Mouse (Mus musculus) intestine, embryonic 16.5 days (tissue): ENCODE results near the gene H2-Oa. TPM values are rescaled to one million over a fixed set of nuclear protein-coding genes. Genes with fewer than 3 reads are reported as not detected.

Source experiments
- ATAC-seq: fragments of 200-750 bp; cut with Nextera tagmentation; 2 replicates; pipeline ENCODE4 v1.8.0; 2017; ENCODE audit warnings: moderate TSS enrichment, moderate library complexity
- H3K27ac ChIP-seq: fragments of 300-500 bp; sonication (generic); 2 replicates; pipeline ENCODE4 v1.5.1; 2014; ENCODE audit warnings: mild to moderate bottlenecking, low read length
- H3K27me3 ChIP-seq: fragments of 300-500 bp; sonication (generic); replicated peaks from 2 replicates; pipeline ENCODE4 v1.6.1; 2014; ENCODE audit warnings: low read length, control low read depth, mixed read lengths; ENCODE audit not compliant: control insufficient read depth, insufficient read depth
- H3K36me3 ChIP-seq: fragments of 300-500 bp; sonication (generic); 2 replicates; pipeline ENCODE4 v1.6.1; 2014; ENCODE audit warnings: low read length, control low read depth; ENCODE audit not compliant: control insufficient read depth, insufficient read depth
- H3K4me1 ChIP-seq: fragments of 300-500 bp; sonication (generic); 2 replicates; pipeline ENCODE4 v1.6.1; 2014; ENCODE audit warnings: low read length, control low read depth, mixed read lengths; ENCODE audit not compliant: control insufficient read depth, insufficient read depth
- H3K4me2 ChIP-seq: fragments of 300-500 bp; sonication (generic); 2 replicates; pipeline ENCODE4 v1.6.1; 2014; ENCODE audit warnings: low read depth, low read length, control low read depth
- H3K4me3 ChIP-seq: fragments of 300-500 bp; sonication (generic); 2 replicates; pipeline ENCODE4 v1.5.1; 2014; ENCODE audit warnings: mild to moderate bottlenecking, low read length
- H3K9ac ChIP-seq: fragments of 300-500 bp; sonication (generic); 2 replicates; pipeline ENCODE4 v1.6.1; 2014; ENCODE audit warnings: low read depth, low read length
- H3K9me3 ChIP-seq: fragments of 300-500 bp; sonication (generic); 2 replicates; pipeline ENCODE4 v1.6.1; 2016; ENCODE audit warnings: low read length, control low read depth; ENCODE audit not compliant: control insufficient read depth
- WGBS: fragments of 180-500 bp; shearing (Covaris S2); extraction: QIAGEN DNeasy Blood & Tissue Kit; methylation state at CpG from one replicate; pipeline ENCODE4 v1.1.7; 2014; 5-methylcytosine and 5-hydroxymethylcytosine counted together
- polyA plus RNA-seq: library from polyadenylated mRNA; unstranded; fragments of >200 nt; fragmentation: Nextera tagmentation; extraction: Ambion mirVana; gene quantifications from 2 replicates; pipeline ENCODE4 v1.2.1, GENCODE M21; 2015

H2-Oa gene
- polyA plus RNA-seq, 1 experiment from 2014 or later = 0.95 TPM

DNA sequence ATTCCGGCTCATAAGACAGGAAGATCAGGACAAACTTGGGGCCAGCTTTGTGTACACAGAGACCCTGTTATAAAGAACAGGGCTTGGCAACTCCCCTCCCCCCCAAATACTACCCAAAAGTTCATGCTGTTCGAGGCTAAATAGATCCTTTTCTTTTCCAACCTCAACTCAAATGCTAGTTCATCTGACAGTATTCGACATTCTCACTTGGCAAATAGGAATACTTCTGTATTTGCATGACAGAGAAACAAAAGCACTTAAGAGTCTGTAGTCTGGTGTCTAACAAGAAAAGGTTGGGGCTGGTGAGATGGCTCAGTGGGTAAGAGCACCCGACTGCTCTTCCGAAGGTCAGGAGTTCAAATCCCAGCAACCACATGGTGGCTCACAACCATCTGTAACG lies 16.3 kb downstream of the H2-Oa start:
- H3K4me3 ChIP-seq = no peak overlapping the region
- 72% methylated on average over 5 of the region's 6 CpGs for WGBS
- H3K36me3 ChIP-seq = peaks cover 20% of the 10 kb centered on the region

DNA sequence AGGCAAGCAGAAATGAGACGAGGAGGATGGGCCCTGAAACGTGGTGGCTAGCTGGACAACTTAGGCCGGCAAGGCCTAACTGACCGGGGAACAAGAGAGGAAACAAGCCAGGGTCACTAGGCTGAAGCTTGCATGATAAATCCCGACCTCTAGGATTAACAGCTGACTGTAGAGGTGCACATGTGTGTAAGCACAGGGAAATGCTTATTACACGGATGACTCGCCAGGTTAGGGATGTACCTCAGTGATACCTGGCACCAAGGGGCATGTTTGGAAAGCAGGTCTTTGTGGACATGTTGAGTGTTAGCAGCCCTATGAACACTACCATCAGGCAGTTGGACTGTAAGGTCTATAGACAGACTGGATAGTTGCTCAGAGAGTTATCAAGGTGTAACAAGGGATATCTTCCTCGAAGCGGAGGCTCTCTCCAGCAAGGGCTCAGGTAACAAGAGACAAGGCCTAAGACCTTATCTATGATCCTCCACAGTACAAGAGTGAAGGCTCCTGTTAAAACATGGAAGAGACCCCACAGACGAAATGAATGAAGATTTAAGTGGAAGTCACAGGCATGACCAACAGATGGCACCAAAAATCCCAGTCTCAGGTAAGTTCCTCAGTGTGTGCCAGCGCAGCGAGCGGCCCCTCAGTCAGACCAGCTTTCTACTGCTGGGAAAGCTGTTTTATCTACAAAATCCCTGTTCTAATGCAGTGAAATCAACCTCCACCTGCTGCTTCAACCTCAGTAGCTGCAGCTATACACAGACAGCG lies 17.1 kb downstream of the H2-Oa start:
- Histone ChIP-seq H3K4me1 (no peaks in the 10 kb centered on the region), H3K4me2 (no peak overlapping the region), H3K9ac (no peak overlapping the region), H3K9me3 (no peaks in the 10 kb centered on the region), H3K27ac (no peak overlapping the region), H3K36me3 (peaks cover 27% of the 10 kb centered on the region), H3K27me3 (no peaks in the 10 kb centered on the region), H3K4me3 (no peak overlapping the region)
- peak; percentile 27; the same call in 1 of the 2 replicates for ATAC-seq
- 77% methylated on average over 14 of the region's 14 CpGs for WGBS

More for the DNA sequence above, 16.3 kb downstream of the H2-Oa start:
- H3K27ac ChIP-seq = no peak overlapping the region
- no peak overlapping the region for H3K9ac ChIP-seq
- no peaks in the 10 kb centered on the region for H3K27me3 ChIP-seq
- no peaks in the 10 kb centered on the region for H3K4me1 ChIP-seq
- H3K9me3 ChIP-seq = no peaks in the 10 kb centered on the region
- no peak for ATAC-seq
- H3K4me2 ChIP-seq = no peak overlapping the region

DNA sequence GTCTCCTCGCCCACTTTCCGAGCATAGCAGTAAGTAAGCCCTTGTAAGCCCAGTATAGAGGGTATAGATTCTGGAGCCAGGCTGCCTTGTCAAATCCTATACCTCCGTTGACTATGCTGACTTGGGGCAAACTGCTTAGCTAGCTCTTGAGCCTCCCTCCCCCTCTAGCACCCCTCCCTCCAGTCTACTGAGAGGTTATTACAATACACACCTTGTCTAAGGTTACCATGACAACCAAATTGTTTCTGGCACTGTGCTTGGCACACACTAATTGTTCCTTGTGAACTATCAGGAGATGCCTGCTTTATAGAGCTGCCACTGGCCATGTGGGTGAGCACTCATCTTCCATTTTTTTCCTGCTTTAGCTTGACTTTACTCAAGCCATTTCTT lies 17.7 kb downstream of the H2-Oa start:
- no peak overlapping the region for H3K27ac ChIP-seq
- no peaks in the 10 kb centered on the region for H3K27me3 ChIP-seq
- H3K4me3 ChIP-seq = no peak overlapping the region
- H3K36me3 ChIP-seq = peaks cover 31% of the 10 kb centered on the region
- H3K9me3 ChIP-seq = no peaks in the 10 kb centered on the region
- peak; percentile 47 for ATAC-seq
- H3K9ac ChIP-seq = no peak overlapping the region
- WGBS = 73% methylated on average over 3 of the region's 3 CpGs
- H3K4me1 ChIP-seq = peaks cover 2% of the 10 kb centered on the region; the same call in 1 of the 2 replicates
- H3K4me2 ChIP-seq = no peak overlapping the region

GRCm38 (mm10) chr17:34110309-34110708 lies 18.2 kb downstream of the H2-Oa start:
- Histone ChIP-seq H3K4me3 (no peak overlapping the region), H3K27ac (no peak overlapping the region)
- WGBS = 59% methylated on average over 8 of the region's 8 CpGs

GRCm38 (mm10) chr17:34114114-34114513 lies 22.0 kb downstream of the H2-Oa start:
- H3K27ac ChIP-seq = no peak overlapping the region
- WGBS = 91% methylated on average over 7 of the region's 7 CpGs
- peaks cover 19% of the 10 kb centered on the region for H3K4me1 ChIP-seq
- H3K9ac ChIP-seq = no peak overlapping the region
- H3K9me3 ChIP-seq = no peaks in the 10 kb centered on the region
- peaks cover 64% of the 10 kb centered on the region for H3K36me3 ChIP-seq
- no peak overlapping the region for H3K4me2 ChIP-seq
- H3K27me3 ChIP-seq = no peaks in the 10 kb centered on the region
- no peak overlapping the region for H3K4me3 ChIP-seq
- no peak for ATAC-seq

More at GRCm38 (mm10) chr17:34110309-34110708, 18.2 kb downstream of the H2-Oa start:
- H3K9me3 ChIP-seq = no peaks in the 10 kb centered on the region
- H3K36me3 ChIP-seq = peaks cover 36% of the 10 kb centered on the region
- peak; percentile 26; the same call in 1 of the 2 replicates for ATAC-seq
- no peaks in the 10 kb centered on the region for H3K27me3 ChIP-seq
- H3K4me1 ChIP-seq = peaks cover 3% of the 10 kb centered on the region; the same call in 1 of the 2 replicates
- H3K4me2 ChIP-seq = no peak overlapping the region
- H3K9ac ChIP-seq = no peak overlapping the region

DNA sequence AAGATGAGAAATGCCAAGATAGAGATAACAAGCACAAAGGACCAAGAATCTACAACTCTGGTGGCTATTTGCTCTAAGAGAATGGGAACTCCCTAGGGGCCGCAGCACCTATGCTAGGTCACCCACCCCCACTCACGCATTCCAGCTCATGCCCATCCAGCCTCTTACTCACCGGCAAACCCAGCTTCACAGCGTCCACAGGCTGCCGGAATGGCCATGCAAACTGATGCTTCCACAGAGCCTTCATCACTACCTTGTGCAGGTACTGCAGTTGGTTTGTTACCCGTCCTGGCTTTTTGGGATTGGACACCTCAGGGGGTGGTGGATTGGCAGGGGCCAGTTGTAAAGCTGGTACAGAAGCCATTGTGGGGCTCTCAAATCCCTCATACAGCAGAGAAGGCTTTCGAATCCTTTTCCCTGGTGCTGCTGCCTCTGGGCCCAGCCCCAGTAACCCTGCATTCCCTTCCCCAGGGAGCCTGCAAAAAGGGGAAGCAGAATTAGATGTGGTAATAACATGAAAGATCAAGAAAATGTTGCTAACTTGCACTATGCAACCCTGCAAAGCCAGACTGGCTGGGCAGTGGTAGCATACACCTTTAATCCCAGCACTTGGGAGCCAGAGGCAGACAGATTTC lies 24.7 kb downstream of the H2-Oa start:
- Histone ChIP-seq H3K9me3 (no peaks in the 10 kb centered on the region), H3K4me1 (peaks cover 19% of the 10 kb centered on the region), H3K4me3 (peak overlapping the region; percentile 89), H3K9ac (peak overlapping the region; percentile 68), H3K27me3 (no peaks in the 10 kb centered on the region), H3K27ac (peak overlapping the region; percentile 14; the same call in 1 of the 2 replicates), H3K36me3 (peaks cover 61% of the 10 kb centered on the region), H3K4me2 (peak overlapping the region; percentile 95)
- no peak for ATAC-seq
- WGBS = 21% methylated on average over 7 of the region's 7 CpGs

GRCm38 (mm10) chr17:34117421-34118112 lies 25.4 kb downstream of the H2-Oa start:
- Histone ChIP-seq H3K4me3 (peak overlapping the region; percentile 89), H3K4me1 (peaks cover 19% of the 10 kb centered on the region), H3K27ac (peak overlapping the region; percentile 74), H3K27me3 (no peaks in the 10 kb centered on the region), H3K36me3 (peaks cover 56% of the 10 kb centered on the region), H3K9ac (peak overlapping the region; percentile 96), H3K4me2 (peak overlapping the region; percentile 95), H3K9me3 (no peaks in the 10 kb centered on the region)
- ATAC-seq = no peak
- WGBS = 0% methylated on average over 5 of the region's 5 CpGs

- Histone ChIP-seq H3K36me3 (peaks cover 48% of the 10 kb centered on the region), H3K4me1 (peaks cover 19% of the 10 kb centered on the region)
- under 1% methylated on average over 67 of the region's 67 CpGs for WGBS
Measured at GRCm38 (mm10) chr17:34118113-34118872, 26.2 kb downstream of the H2-Oa start.

More at GRCm38 (mm10) chr17:34118113-34118872, 26.2 kb downstream of the H2-Oa start:
- peak overlapping the region; percentile 95 for H3K4me2 ChIP-seq
- no peak for ATAC-seq
- no peaks in the 10 kb centered on the region for H3K9me3 ChIP-seq
- H3K4me3 ChIP-seq = peak overlapping the region; percentile 89
- H3K27ac ChIP-seq = peak overlapping the region; percentile 74
- peak overlapping the region; percentile 96 for H3K9ac ChIP-seq
- no peaks in the 10 kb centered on the region for H3K27me3 ChIP-seq
